Mouse (Mus musculus) stomach, embryonic 15.5 days (tissue): ENCODE measurements at regions not wholly inside any gene's neighbourhood (a gene's known extent, or its start where the extent isn't known, plus 50 kb on each side); places are given as distances from the start of the nearest gene placed in this dataset.

Experiments used
- ATAC-seq: fragments of 200-750 bp; cut with Nextera tagmentation; 2 replicates; pipeline ENCODE4 v1.8.0; 2017; ENCODE audit warnings: low read depth, moderate number of reproducible peaks, moderate TSS enrichment; ENCODE audit not compliant: insufficient read depth, low FRiP score
- H3K27ac ChIP-seq: fragments of 300-500 bp; sonication (generic); 2 replicates; pipeline ENCODE4 v1.5.1; 2015; ENCODE audit warnings: mild to moderate bottlenecking, inconsistent platforms
- H3K27me3 ChIP-seq: fragments of 300-500 bp; sonication (generic); replicated peaks from 2 replicates; pipeline ENCODE4 v1.6.1; 2015; ENCODE audit warnings: inconsistent platforms
- H3K36me3 ChIP-seq: fragments of 300-500 bp; sonication (generic); 2 replicates; pipeline ENCODE4 v1.6.1; 2015; ENCODE audit warnings: inconsistent platforms
- H3K4me1 ChIP-seq: fragments of 300-500 bp; sonication (generic); 2 replicates; pipeline ENCODE4 v1.6.1; 2015; ENCODE audit warnings: inconsistent platforms
- H3K4me2 ChIP-seq: fragments of 300-500 bp; sonication (generic); 2 replicates; pipeline ENCODE4 v1.6.1; 2015; ENCODE audit warnings: mild to moderate bottlenecking, inconsistent platforms
- H3K4me3 ChIP-seq: fragments of 300-500 bp; sonication (generic); replicated peaks from 2 replicates; pipeline ENCODE4 v1.5.1; 2015; ENCODE audit warnings: inconsistent platforms
- H3K9ac ChIP-seq: fragments of 300-500 bp; sonication (generic); 2 replicates; pipeline ENCODE4 v1.6.1; 2015; ENCODE audit warnings: inconsistent platforms
- H3K9me3 ChIP-seq: fragments of 300-500 bp; sonication (generic); 2 replicates; pipeline ENCODE4 v1.6.1; 2016; ENCODE audit warnings: inconsistent platforms
- WGBS: fragments of 180-500 bp; shearing (Covaris S2); methylation state at CpG from one replicate; pipeline ENCODE4 v1.1.7; 2015; 5-methylcytosine and 5-hydroxymethylcytosine counted together

- Histone ChIP-seq H3K4me2 (no peak overlapping the region), H3K27me3 (no peaks in the 10 kb centered on the region), H3K4me3 (no peak overlapping the region), H3K27ac (no peak overlapping the region), H3K9me3 (no peaks in the 10 kb centered on the region), H3K9ac (no peak overlapping the region), H3K4me1 (peaks cover 14% of the 10 kb centered on the region), H3K36me3 (no peaks in the 10 kb centered on the region)
- 64% methylated on average over 11 of the region's 11 CpGs for WGBS
- ATAC-seq: no peak
Measured at GRCm38 (mm10) chr1:61137954-61138353, 160.2 kb downstream of the Icos start.

GRCm38 (mm10) chr1:61139291-61139983 is 161.7 kb downstream of the Icos start:
- H3K9me3 ChIP-seq: no peaks in the 10 kb centered on the region
- H3K9ac ChIP-seq: no peak overlapping the region
- ATAC-seq: no peak
- 14% methylated on average over 15 of the region's 15 CpGs for WGBS
- H3K27ac ChIP-seq: no peak overlapping the region
- peak overlapping the region; percentile 40 for H3K4me2 ChIP-seq
- H3K27me3 ChIP-seq: no peaks in the 10 kb centered on the region
- H3K4me1 ChIP-seq: peaks cover 18% of the 10 kb centered on the region
- H3K4me3 ChIP-seq: no peak overlapping the region
- no peaks in the 10 kb centered on the region for H3K36me3 ChIP-seq

- Histone ChIP-seq H3K4me2 (no peak overlapping the region), H3K4me3 (no peak overlapping the region), H3K27me3 (no peaks in the 10 kb centered on the region), H3K9me3 (no peaks in the 10 kb centered on the region), H3K27ac (peak overlapping the region; percentile 54; the same call in 1 of the 2 replicates), H3K36me3 (no peaks in the 10 kb centered on the region), H3K4me1 (peaks cover 18% of the 10 kb centered on the region), H3K9ac (no peak overlapping the region)
- 38% methylated on average over 10 of the region's 10 CpGs for WGBS
- ATAC-seq: no peak
Measured at GRCm38 (mm10) chr1:61139984-61140648, 162.4 kb downstream of the Icos start.

GRCm38 (mm10) chr1:61140870-61141591 is 163.3 kb downstream of the Icos start:
- no peak overlapping the region for H3K9ac ChIP-seq
- no peak overlapping the region for H3K4me2 ChIP-seq
- H3K27me3 ChIP-seq: no peaks in the 10 kb centered on the region
- H3K36me3 ChIP-seq: no peaks in the 10 kb centered on the region
- peaks cover 18% of the 10 kb centered on the region for H3K4me1 ChIP-seq
- WGBS: 46% methylated on average over 9 of the region's 9 CpGs
- no peak for ATAC-seq
- H3K9me3 ChIP-seq: no peaks in the 10 kb centered on the region
- no peak overlapping the region for H3K4me3 ChIP-seq
- H3K27ac ChIP-seq: peak overlapping the region; percentile 54; the same call in 1 of the 2 replicates

GRCm38 (mm10) chr1:61141592-61141930 is 163.8 kb downstream of the Icos start:
- Histone ChIP-seq H3K9ac (no peak overlapping the region), H3K36me3 (no peaks in the 10 kb centered on the region), H3K4me1 (peaks cover 18% of the 10 kb centered on the region), H3K4me2 (no peak overlapping the region), H3K27ac (peak overlapping the region; percentile 9; the same call in 1 of the 2 replicates), H3K27me3 (no peaks in the 10 kb centered on the region), H3K9me3 (no peaks in the 10 kb centered on the region), H3K4me3 (no peak overlapping the region)
- ATAC-seq: no peak
- WGBS: 45% methylated on average over 2 of the region's 2 CpGs

- no peaks in the 10 kb centered on the region for H3K36me3 ChIP-seq
- 38% methylated on average over 9 of the region's 9 CpGs for WGBS
- peaks cover 18% of the 10 kb centered on the region for H3K4me1 ChIP-seq
- no peak overlapping the region for H3K9ac ChIP-seq
- H3K4me2 ChIP-seq: no peak overlapping the region
- H3K4me3 ChIP-seq: no peak overlapping the region
- no peak for ATAC-seq
- no peaks in the 10 kb centered on the region for H3K27me3 ChIP-seq
- no peaks in the 10 kb centered on the region for H3K9me3 ChIP-seq
- H3K27ac ChIP-seq: peak overlapping the region; percentile 9; the same call in 1 of the 2 replicates
Measured at GRCm38 (mm10) chr1:61141952-61142351, 164.2 kb downstream of the Icos start.

GRCm38 (mm10) chr1:61143030-61143753 is 165.5 kb downstream of the Icos start:
- H3K27ac ChIP-seq: 0 out of 2 replicates have a peak overlapping the region, but pooled peaks have one; percentile 21
- no peak for ATAC-seq
- no peak overlapping the region for H3K9ac ChIP-seq
- H3K4me3 ChIP-seq: no peak overlapping the region
- H3K36me3 ChIP-seq: no peaks in the 10 kb centered on the region
- no peaks in the 10 kb centered on the region for H3K9me3 ChIP-seq
- no peaks in the 10 kb centered on the region for H3K27me3 ChIP-seq
- WGBS: 16% methylated on average over 14 of the region's 14 CpGs
- peaks cover 13% of the 10 kb centered on the region for H3K4me1 ChIP-seq
- peak overlapping the region; percentile 35; the same call in 1 of the 2 replicates for H3K4me2 ChIP-seq

GRCm38 (mm10) chr1:61143754-61144066 is 166.0 kb downstream of the Icos start:
- Histone ChIP-seq H3K9me3 (no peaks in the 10 kb centered on the region), H3K27ac (no peak overlapping the region), H3K4me2 (0 out of 2 replicates have a peak overlapping the region, but pooled peaks have one; percentile 35), H3K36me3 (no peaks in the 10 kb centered on the region), H3K27me3 (no peaks in the 10 kb centered on the region), H3K9ac (no peak overlapping the region), H3K4me3 (no peak overlapping the region), H3K4me1 (peaks cover 13% of the 10 kb centered on the region)
- WGBS: 25% methylated on average over 8 of the region's 8 CpGs
- no peak for ATAC-seq

GRCm38 (mm10) chr1:61145013-61145412 is 167.3 kb downstream of the Icos start:
- Histone ChIP-seq H3K4me2 (no peak overlapping the region), H3K27me3 (no peaks in the 10 kb centered on the region), H3K36me3 (no peaks in the 10 kb centered on the region), H3K4me1 (peaks cover 13% of the 10 kb centered on the region), H3K9me3 (no peaks in the 10 kb centered on the region), H3K9ac (no peak overlapping the region), H3K4me3 (no peak overlapping the region), H3K27ac (no peak overlapping the region)
- ATAC-seq: no peak
- WGBS: 61% methylated on average over 4 of the region's 4 CpGs

- 56% methylated on average over 7 of the region's 7 CpGs for WGBS
- no peak overlapping the region for H3K4me3 ChIP-seq
- H3K4me2 ChIP-seq: no peak overlapping the region
- no peaks in the 10 kb centered on the region for H3K27me3 ChIP-seq
- no peak overlapping the region for H3K9ac ChIP-seq
- no peaks in the 10 kb centered on the region for H3K9me3 ChIP-seq
- ATAC-seq: no peak
- H3K36me3 ChIP-seq: no peaks in the 10 kb centered on the region
- H3K4me1 ChIP-seq: peaks cover 13% of the 10 kb centered on the region
- H3K27ac ChIP-seq: no peak overlapping the region
Measured at GRCm38 (mm10) chr1:61145572-61145971, 167.8 kb downstream of the Icos start.

- peaks cover 8% of the 10 kb centered on the region; the same call in 1 of the 2 replicates for H3K4me1 ChIP-seq
- H3K4me2 ChIP-seq: no peak overlapping the region
- H3K27me3 ChIP-seq: no peaks in the 10 kb centered on the region
- H3K9ac ChIP-seq: no peak overlapping the region
- no peak overlapping the region for H3K27ac ChIP-seq
- no peak overlapping the region for H3K4me3 ChIP-seq
- ATAC-seq: no peak
- H3K9me3 ChIP-seq: no peaks in the 10 kb centered on the region
- H3K36me3 ChIP-seq: no peaks in the 10 kb centered on the region
- WGBS: 66% methylated on average over 3 of the region's 3 CpGs
Measured at GRCm38 (mm10) chr1:61146222-61146723, 168.5 kb downstream of the Icos start.
